Mouse (Mus musculus) hindbrain, embryonic 15.5 days (tissue): ENCODE data around the gene Hspb2. TPM values are rescaled to one million over a fixed set of nuclear protein-coding genes. Genes with fewer than 3 reads are reported as not detected.
A peak's percentile ranks its signal among the peaks of the same experiment; 100 is the strongest.

Experiments
- ATAC-seq: fragments of 200-750 bp; cut with Nextera tagmentation; 2 replicates; pipeline ENCODE4 v1.8.0; 2017; ENCODE audit warnings: low read depth, moderate number of reproducible peaks, moderate TSS enrichment; ENCODE audit not compliant: low FRiP score
- H3K27ac ChIP-seq: fragments of 300-500 bp; sonication (generic); replicated peaks from 2 replicates; pipeline ENCODE4 v1.5.1; 2015; ENCODE audit warnings: mild to moderate bottlenecking, inconsistent platforms
- H3K27me3 ChIP-seq: fragments of 300-500 bp; sonication (generic); 2 replicates; pipeline ENCODE4 v1.6.1; 2015; ENCODE audit warnings: control low read depth, inconsistent platforms
- H3K36me3 ChIP-seq: fragments of 300-500 bp; sonication (generic); 2 replicates; pipeline ENCODE4 v1.6.1; 2015; ENCODE audit warnings: control low read depth, inconsistent platforms
- H3K4me1 ChIP-seq: fragments of 300-500 bp; sonication (generic); replicated peaks from 2 replicates; pipeline ENCODE4 v1.6.1; 2015; ENCODE audit warnings: control low read depth, inconsistent platforms
- H3K4me2 ChIP-seq: fragments of 300-500 bp; sonication (generic); 2 replicates; pipeline ENCODE4 v1.6.1; 2015; ENCODE audit warnings: moderate library complexity, mild to moderate bottlenecking, inconsistent platforms
- H3K4me3 ChIP-seq: fragments of 300-500 bp; sonication (generic); 2 replicates; pipeline ENCODE4 v1.5.1; 2015; ENCODE audit warnings: mild to moderate bottlenecking, inconsistent platforms
- H3K9ac ChIP-seq: fragments of 300-500 bp; sonication (generic); 2 replicates; pipeline ENCODE4 v1.6.1; 2015; ENCODE audit warnings: inconsistent platforms
- H3K9me3 ChIP-seq: fragments of 300-500 bp; sonication (generic); 2 replicates; pipeline ENCODE4 v1.6.1; 2016; ENCODE audit warnings: control low read depth, inconsistent platforms
- WGBS: fragments of 180-500 bp; shearing (Covaris S2); methylation state at CpG from one replicate; pipeline ENCODE4 v1.1.7; 2015; 5-methylcytosine and 5-hydroxymethylcytosine counted together
- polyA plus RNA-seq: library from polyadenylated mRNA; unstranded; fragments of >200 nt; fragmentation: Nextera tagmentation; extraction: Ambion mirVana; gene quantifications from 2 replicates; pipeline ENCODE4 v1.2.1, GENCODE M21; 2015

The Hspb2 gene
- polyA plus RNA-seq, 1 experiment from 2014 or later, result 1.8 TPM

- 4% methylated on average over 58 of the region's 59 CpGs for WGBS
- peak within 1 kb of the TSS; percentile 93 for H3K4me2 ChIP-seq
- H3K4me3 ChIP-seq, result peak within 1 kb of the TSS; percentile 70
- H3K9ac ChIP-seq, result peak within 1 kb of the TSS; percentile 66
- peak; percentile 95 for ATAC-seq
- peak within 1 kb of the TSS; percentile 93 for H3K27ac ChIP-seq
- H3K36me3 ChIP-seq, result 0 out of 2 replicates have a peak, but pooled peaks cover 2% of the 10 kb centered on the region
- H3K4me1 ChIP-seq, result peaks cover 23% of the 10 kb centered on the region
- H3K9me3 ChIP-seq, result no peaks in the 10 kb centered on the region
- H3K27me3 ChIP-seq, result no peaks in the 10 kb centered on the region
Measured at GRCm38 (mm10) chr9:50768107-50769002, 16.2 kb upstream of the Hspb2 start, which contains the start of gene Fdxacb1. Gene Fdxacb1 (plus strand): TSS chr9:50768236.

- H3K4me3 ChIP-seq, result peak overlapping the region; percentile 70
- H3K36me3 ChIP-seq, result 0 out of 2 replicates have a peak, but pooled peaks cover 2% of the 10 kb centered on the region
- H3K4me1 ChIP-seq, result peaks cover 23% of the 10 kb centered on the region
- H3K9me3 ChIP-seq, result no peaks in the 10 kb centered on the region
- peak; percentile 67; the same call in 1 of the 2 replicates for ATAC-seq
- H3K9ac ChIP-seq, result peak overlapping the region; percentile 66
- peak overlapping the region; percentile 93 for H3K27ac ChIP-seq
- H3K27me3 ChIP-seq, result no peaks in the 10 kb centered on the region
- peak overlapping the region; percentile 93 for H3K4me2 ChIP-seq
- WGBS, result 7% methylated on average over 17 of the region's 17 CpGs
Measured at GRCm38 (mm10) chr9:50767531-50768106, 15.5 kb upstream of the Hspb2 start.

GRCm38 (mm10) chr9:50763331-50763730 is 11.2 kb upstream of the Hspb2 start:
- 56% methylated on average over 1 of the region's 1 CpGs for WGBS
- H3K9me3 ChIP-seq, result no peaks in the 10 kb centered on the region
- H3K4me2 ChIP-seq, result no peak overlapping the region
- no peak for ATAC-seq
- no peaks in the 10 kb centered on the region for H3K27me3 ChIP-seq
- H3K36me3 ChIP-seq, result 0 out of 2 replicates have a peak, but pooled peaks cover 2% of the 10 kb centered on the region
- H3K4me3 ChIP-seq, result no peak overlapping the region
- H3K27ac ChIP-seq, result no peak overlapping the region
- H3K4me1 ChIP-seq, result peaks cover 10% of the 10 kb centered on the region
- H3K9ac ChIP-seq, result no peak overlapping the region

- Histone ChIP-seq H3K9me3 (no peaks in the 10 kb centered on the region), H3K4me2 (no peak overlapping the region), H3K4me3 (no peak overlapping the region), H3K27me3 (no peaks in the 10 kb centered on the region), H3K36me3 (0 out of 2 replicates have a peak, but pooled peaks cover 2% of the 10 kb centered on the region), H3K4me1 (no peaks in the 10 kb centered on the region), H3K9ac (no peak overlapping the region), H3K27ac (no peak overlapping the region)
- ATAC-seq, result no peak
- WGBS, result 65% methylated on average over 6 of the region's 6 CpGs
Measured at GRCm38 (mm10) chr9:50761520-50762243, 9.5 kb upstream of the Hspb2 start.

- no peak overlapping the region for H3K9ac ChIP-seq
- H3K4me3 ChIP-seq, result no peak overlapping the region
- no peaks in the 10 kb centered on the region for H3K9me3 ChIP-seq
- H3K4me2 ChIP-seq, result no peak overlapping the region
- WGBS, result 42% methylated on average over 5 of the region's 5 CpGs
- no peaks in the 10 kb centered on the region for H3K27me3 ChIP-seq
- ATAC-seq, result no peak
- 0 out of 2 replicates have a peak, but pooled peaks cover 6% of the 10 kb centered on the region for H3K4me1 ChIP-seq
- no peak overlapping the region for H3K27ac ChIP-seq
- H3K36me3 ChIP-seq, result no peaks in the 10 kb centered on the region
Measured at GRCm38 (mm10) chr9:50756711-50757110, 4.6 kb upstream of the Hspb2 start.

- H3K36me3 ChIP-seq, result no peaks in the 10 kb centered on the region
- no peak for ATAC-seq
- H3K9ac ChIP-seq, result no peak overlapping the region
- WGBS, result 65% methylated on average over 7 of the region's 7 CpGs
- no peak overlapping the region for H3K4me3 ChIP-seq
- no peak overlapping the region for H3K4me2 ChIP-seq
- H3K27me3 ChIP-seq, result no peaks in the 10 kb centered on the region
- no peaks in the 10 kb centered on the region for H3K9me3 ChIP-seq
- H3K27ac ChIP-seq, result no peak overlapping the region
- H3K4me1 ChIP-seq, result 0 out of 2 replicates have a peak, but pooled peaks cover 6% of the 10 kb centered on the region
Measured at GRCm38 (mm10) chr9:50753947-50754346, 1.8 kb upstream of the Hspb2 start.

- Histone ChIP-seq H3K9ac (no peak overlapping the region), H3K27me3 (no peaks in the 10 kb centered on the region), H3K36me3 (no peaks in the 10 kb centered on the region), H3K4me1 (0 out of 2 replicates have a peak, but pooled peaks cover 6% of the 10 kb centered on the region), H3K9me3 (no peaks in the 10 kb centered on the region), H3K4me3 (no peak overlapping the region; the same call in 1 of the 2 replicates), H3K27ac (no peak overlapping the region), H3K4me2 (no peak overlapping the region)
- WGBS, result 72% methylated on average over 17 of the region's 17 CpGs
- no peak for ATAC-seq
Measured at GRCm38 (mm10) chr9:50752784-50753615, 846 bp upstream of the Hspb2 start.

- no peak within 1 kb of the TSS for H3K27ac ChIP-seq
Measured at GRCm38 (mm10) chr9:50751323-50751722, 831 bp downstream of the Hspb2 start, which contains the start of gene Cryab. Gene Cryab (plus strand): TSS chr9:50751325.

GRCm38 (mm10) chr9:50750706-50751105 is 1.4 kb downstream of the Hspb2 start:
- Histone ChIP-seq H3K9me3 (no peaks in the 10 kb centered on the region), H3K4me2 (no peak overlapping the region), H3K9ac (no peak overlapping the region), H3K27ac (no peak overlapping the region), H3K4me3 (no peak overlapping the region), H3K27me3 (0 out of 2 replicates have a peak, but pooled peaks cover 3% of the 10 kb centered on the region), H3K36me3 (no peaks in the 10 kb centered on the region), H3K4me1 (peaks cover 11% of the 10 kb centered on the region; the same call in 1 of the 2 replicates)
- ATAC-seq, result no peak
- WGBS, result 66% methylated on average over 6 of the region's 6 CpGs

More at GRCm38 (mm10) chr9:50751323-50751722, 831 bp downstream of the Hspb2 start, which contains the start of gene Cryab:
- H3K4me1 ChIP-seq, result peaks cover 8% of the 10 kb centered on the region; the same call in 1 of the 2 replicates
- no peak for ATAC-seq
- no peaks in the 10 kb centered on the region for H3K9me3 ChIP-seq
- no peak within 1 kb of the TSS for H3K4me2 ChIP-seq
- H3K9ac ChIP-seq, result no peak within 1 kb of the TSS
- 72% methylated on average over 22 of the region's 22 CpGs for WGBS
- no peaks in the 10 kb centered on the region for H3K36me3 ChIP-seq
- no peak within 1 kb of the TSS for H3K4me3 ChIP-seq
- H3K27me3 ChIP-seq, result no peaks in the 10 kb centered on the region

- H3K9ac ChIP-seq, result peak within 1 kb of the TSS; percentile 29
- peaks cover 5% of the 10 kb centered on the region; the same call in 1 of the 2 replicates for H3K4me1 ChIP-seq
- H3K4me3 ChIP-seq, result peak within 1 kb of the TSS; percentile 36
- no peak within 1 kb of the TSS for H3K27ac ChIP-seq
- 0 out of 2 replicates have a peak, but pooled peaks have one; percentile 34 for ATAC-seq
- H3K36me3 ChIP-seq, result no peaks in the 10 kb centered on the region
- H3K4me2 ChIP-seq, result peak within 1 kb of the TSS; percentile 64
- 3% methylated on average over 19 of the region's 19 CpGs for WGBS
- H3K27me3 ChIP-seq, result 0 out of 2 replicates have a peak, but pooled peaks cover 7% of the 10 kb centered on the region
- no peaks in the 10 kb centered on the region for H3K9me3 ChIP-seq
Measured at GRCm38 (mm10) chr9:50746214-50746677, 5.9 kb downstream of the Hspb2 start, which contains the start of gene 2310030G06Rik. Gene 2310030G06Rik (minus strand): TSS chr9:50746536.
